Mouse (Mus musculus): ENCODE measurements around the gene Wnt5b. TPM values are rescaled to one million over a fixed set of nuclear protein-coding genes. Genes with fewer than 3 reads are reported as not detected.

Wnt5b gene
- total RNA-seq, 2 experiments from 2014 or later = 2.3 to 5.3 TPM

- intact Hi-C loops (cut with DNase I) = no loop called here
- DNase-seq = no peak
Measured at GRCm38 (mm10) chr6:119395421-119396308, 148.5 kb downstream of the Wnt5b start.

- no peak for DNase-seq
- intact Hi-C loops (cut with DNase I) = no loop called here
Measured at GRCm38 (mm10) chr6:119392836-119393235, 151.3 kb downstream of the Wnt5b start.

- no peak for DNase-seq
- intact Hi-C loops (cut with DNase I) = no loop called here
Measured at GRCm38 (mm10) chr6:119390728-119391127, 153.4 kb downstream of the Wnt5b start.

GRCm38 (mm10) chr6:119389089-119389488 is 155.1 kb downstream of the Wnt5b start:
- no peak for DNase-seq
- intact Hi-C loops (cut with DNase I) = no loop called here

GRCm38 (mm10) chr6:119388650-119389012 is 155.5 kb downstream of the Wnt5b start:
- intact Hi-C loops (cut with DNase I) = no loop called here

GRCm38 (mm10) chr6:119387801-119388649 is 156.1 kb downstream of the Wnt5b start:
- peak; percentile 39 to 53 for DNase-seq
- intact Hi-C loops (cut with DNase I) = loop anchor here (2.0 kb wide), 1 partner anchor 43 kb away; no protein-coding TSS in a partner anchor

More at GRCm38 (mm10) chr6:119388650-119389012, 155.5 kb downstream of the Wnt5b start:
- peak; percentile 93 to 94 for DNase-seq

- intact Hi-C loops (cut with DNase I) = loop anchor here (2.0 kb wide), 1 partner anchor 44 kb away; no protein-coding TSS in a partner anchor
- no peak for DNase-seq
Measured at GRCm38 (mm10) chr6:119386821-119387220, 157.3 kb downstream of the Wnt5b start.

- intact Hi-C loops (cut with DNase I) = loop anchor here (2.0 kb wide), 1 partner anchor 44 kb away; no protein-coding TSS in a partner anchor
- DNase-seq = no peak
Measured at GRCm38 (mm10) chr6:119386421-119386820, 157.7 kb downstream of the Wnt5b start.

GRCm38 (mm10) chr6:119385668-119386067 is 158.5 kb downstream of the Wnt5b start:
- intact Hi-C loops (cut with DNase I) = loop anchor here (2.0 kb wide), 1 partner anchor 45 kb away; no protein-coding TSS in a partner anchor

More at GRCm38 (mm10) chr6:119385668-119386067, 158.5 kb downstream of the Wnt5b start:
- DNase-seq = no peak

Other genes with a start within 250 kb of the Wnt5b start
- gene Lrtm2, start 213.6 kb downstream of the Wnt5b start, total RNA-seq (2021) = under 1 TPM; 0.08 to 0.25 TPM
- 10 to 100 TPM; 61.9 to 65.0 TPM for gene Adipor2, start 126.6 kb downstream of the Wnt5b start, total RNA-seq (2021)
- 10 to 100 TPM; 14.1 to 16.5 TPM for gene Fbxl14, start 64.7 kb downstream of the Wnt5b start, total RNA-seq (2021)